Mouse (Mus musculus): ENCODE measurements around the gene Iqgap2.

DNA sequence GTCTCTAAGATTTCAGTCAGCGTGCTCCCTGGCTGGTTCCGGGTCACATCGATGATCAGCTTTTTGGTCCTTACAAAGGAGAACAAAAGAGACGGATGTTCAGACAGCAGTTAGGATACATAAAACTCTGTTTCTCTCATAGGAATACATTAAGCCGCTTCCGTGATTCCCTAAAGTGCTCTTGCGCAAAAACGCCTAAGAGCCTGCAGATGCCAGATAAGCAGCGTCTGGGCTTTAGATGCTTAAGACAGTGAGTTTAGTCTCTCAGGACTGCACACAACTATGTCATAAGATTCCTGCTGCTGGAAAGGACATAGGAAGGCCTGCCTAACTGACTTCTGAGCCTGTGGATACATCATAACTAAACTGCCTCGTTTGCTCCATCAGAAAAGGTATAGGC, 254.0 kb downstream of the Iqgap2 start:
- no peak for TF ChIP-seq CTCF (IDR thresholded peaks at IDR 0.05)
- TF ChIP-seq EP300 (IDR thresholded peaks at IDR 0.05; ENCODE audit: insufficient read depth, low read depth, low read length): no peak

Measured in heart, adult 2 months (tissue).